Mouse (Mus musculus): Measurements from ENCODE around the gene Vim.

- TF ChIP-seq TAL1 (IDR thresholded peaks at IDR 0.05; ENCODE audit: low read length) (no peak), GATA1 (IDR thresholded peaks at IDR 0.05; ENCODE audit: low read length) (no peak)
Measured at GRCm38 (mm10) chr2:13598166-13598565, 24.4 kb downstream of the Vim start.
